Mouse (Mus musculus): ENCODE measurements around the gene Slc4a10. TPM values are rescaled to one million over a fixed set of nuclear protein-coding genes. Genes with fewer than 3 reads are reported as not detected.
A peak's percentile ranks its signal among the peaks of the same experiment; 100 is the strongest.

Slc4a10 gene
- total RNA-seq, 2 experiments from 2014 or later = not detected

DNA sequence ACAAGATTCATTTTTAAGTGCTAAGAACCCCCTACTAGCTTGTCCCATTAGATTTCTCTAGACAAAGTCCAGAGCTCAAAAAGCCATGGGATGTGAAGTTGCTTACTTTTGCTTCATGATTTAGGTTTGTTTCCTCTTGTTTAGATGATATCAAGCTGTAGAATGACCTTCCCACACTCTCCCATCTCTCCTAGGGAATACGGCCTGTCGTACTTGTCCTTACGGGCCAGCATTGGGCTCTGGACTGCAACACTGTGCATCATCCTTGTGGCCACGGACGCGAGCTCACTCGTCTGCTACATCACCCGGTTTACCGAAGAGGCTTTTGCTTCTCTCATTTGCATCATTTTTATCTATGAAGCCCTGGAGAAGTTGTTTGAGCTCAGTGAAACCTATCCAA, 222.2 kb downstream of the Slc4a10 start:
- no peak for ATAC-seq (replicated peaks; ENCODE audit: low FRiP score, poor library complexity, severe bottlenecking)

DNA sequence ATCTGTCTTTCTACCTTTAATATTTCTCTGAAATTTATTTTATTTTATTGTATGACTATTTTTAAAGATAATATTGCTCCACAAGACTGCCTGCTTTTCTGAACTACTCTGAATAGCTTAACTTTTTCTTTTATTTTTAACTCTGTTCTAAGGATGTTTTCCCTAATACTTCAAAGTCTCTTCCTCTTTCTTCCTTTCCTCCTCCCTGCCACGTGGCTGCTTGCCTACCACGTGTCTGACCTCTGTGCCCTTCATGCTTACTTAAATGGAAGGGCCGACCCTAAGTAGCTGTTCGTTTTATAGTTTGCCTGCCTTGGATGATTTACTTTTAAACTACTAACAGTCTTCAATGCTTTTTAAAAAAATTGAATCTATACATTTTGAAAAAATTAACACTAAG, 225.6 kb downstream of the Slc4a10 start:
- no peak for ATAC-seq (replicated peaks; ENCODE audit: low FRiP score, poor library complexity, severe bottlenecking)

DNA sequence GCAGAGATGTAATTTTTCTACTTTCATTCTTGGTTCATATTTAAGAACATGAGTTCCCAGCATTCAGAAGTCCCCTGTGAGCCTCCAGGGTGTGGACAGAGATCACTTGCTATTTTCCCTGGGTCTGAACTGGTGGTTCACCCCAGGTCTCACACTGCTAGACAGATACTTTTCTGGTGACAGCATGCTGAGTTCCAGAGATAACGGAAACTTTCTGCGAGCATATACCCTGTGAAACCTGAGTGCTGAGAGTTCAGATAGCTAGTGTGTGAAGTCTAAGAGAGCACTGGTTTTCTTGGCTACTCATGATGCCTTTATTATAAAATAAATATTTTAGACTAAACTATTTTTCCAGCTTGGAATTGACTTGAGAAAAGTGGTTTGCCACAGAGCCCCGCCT, 232.5 kb downstream of the Slc4a10 start:
- no peak for ATAC-seq (replicated peaks; ENCODE audit: low FRiP score, poor library complexity, severe bottlenecking)

DNA sequence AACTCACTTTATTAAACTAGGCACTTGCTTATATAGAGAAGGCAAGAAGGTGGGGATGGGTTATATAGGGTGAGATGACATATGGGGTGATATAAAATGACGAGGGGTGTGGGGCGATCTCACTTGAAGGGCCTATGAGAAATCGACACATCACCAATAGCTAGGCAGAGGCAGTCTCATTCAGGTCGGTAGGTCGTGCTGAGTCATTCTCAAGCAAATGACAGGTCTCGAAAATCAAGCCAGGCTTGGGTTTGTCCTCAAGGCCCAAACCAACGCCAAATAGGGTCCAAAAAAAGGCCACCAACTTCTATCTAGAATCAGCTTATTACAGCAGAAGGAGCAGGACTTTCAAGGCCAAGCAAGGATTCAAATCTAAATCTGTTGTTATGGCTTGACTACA, 233.5 kb downstream of the Slc4a10 start:
- ATAC-seq (replicated peaks; ENCODE audit: low FRiP score, poor library complexity, severe bottlenecking) = no peak

DNA sequence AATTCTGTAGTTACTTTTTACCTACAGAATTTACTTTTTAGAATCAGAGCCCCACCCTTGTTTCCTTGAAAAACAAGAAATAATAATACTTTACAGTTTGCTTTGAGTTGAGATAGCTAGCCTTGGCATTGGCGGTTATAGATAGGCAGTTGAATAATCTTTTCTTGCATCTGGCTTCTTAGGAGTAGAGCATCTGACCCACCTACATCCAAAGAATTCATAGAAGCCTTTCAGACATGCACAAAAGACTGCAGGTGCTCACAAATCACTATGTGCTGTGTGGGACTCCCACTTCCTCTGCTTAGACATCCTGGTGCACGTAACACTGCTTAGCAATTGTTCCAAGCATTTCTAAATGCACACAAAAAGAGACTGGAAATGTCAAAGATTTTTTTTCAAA, 238.8 kb downstream of the Slc4a10 start:
- no peak for ATAC-seq (replicated peaks; ENCODE audit: low FRiP score, poor library complexity, severe bottlenecking)

DNA sequence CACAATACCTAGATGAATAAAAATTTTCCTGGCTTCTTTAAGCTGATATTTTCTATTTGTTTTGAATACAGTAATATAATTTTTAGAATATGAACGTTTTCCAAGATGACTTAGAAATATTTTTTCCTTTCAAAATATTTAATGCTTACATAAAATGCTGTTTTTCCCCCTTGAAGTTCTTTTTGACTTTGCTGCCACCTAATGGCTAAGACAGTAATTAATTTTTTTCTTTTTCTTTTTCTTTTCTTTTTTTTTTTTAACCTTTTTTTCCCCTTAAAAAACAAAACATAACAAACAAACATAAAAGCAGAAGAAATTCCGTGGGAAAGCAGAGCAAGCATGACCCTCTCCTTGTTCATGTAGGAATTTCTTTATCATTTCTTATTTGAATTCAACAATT, 239.6 kb downstream of the Slc4a10 start:
- no peak for ATAC-seq (replicated peaks; ENCODE audit: low FRiP score, poor library complexity, severe bottlenecking)

DNA sequence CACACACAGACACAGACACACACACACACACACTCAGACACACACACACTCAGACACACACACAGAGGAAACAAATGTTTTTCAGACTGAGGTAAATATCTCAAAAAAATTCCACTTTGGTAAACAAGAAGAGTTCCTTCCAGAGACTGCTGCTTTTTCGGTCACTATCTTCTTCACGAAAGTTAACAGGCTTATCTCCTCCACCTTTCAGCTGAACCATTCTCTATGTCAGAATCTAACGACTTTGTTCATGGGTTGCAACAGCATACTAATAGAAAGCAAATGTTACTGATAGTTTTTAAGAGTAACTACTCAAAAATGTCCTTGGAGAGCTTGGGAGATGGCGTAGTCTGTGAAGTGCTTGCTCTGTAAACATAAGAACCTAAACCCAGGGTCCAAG, 241.3 kb downstream of the Slc4a10 start:
- ATAC-seq (replicated peaks; ENCODE audit: low FRiP score, poor library complexity, severe bottlenecking) = no peak

DNA sequence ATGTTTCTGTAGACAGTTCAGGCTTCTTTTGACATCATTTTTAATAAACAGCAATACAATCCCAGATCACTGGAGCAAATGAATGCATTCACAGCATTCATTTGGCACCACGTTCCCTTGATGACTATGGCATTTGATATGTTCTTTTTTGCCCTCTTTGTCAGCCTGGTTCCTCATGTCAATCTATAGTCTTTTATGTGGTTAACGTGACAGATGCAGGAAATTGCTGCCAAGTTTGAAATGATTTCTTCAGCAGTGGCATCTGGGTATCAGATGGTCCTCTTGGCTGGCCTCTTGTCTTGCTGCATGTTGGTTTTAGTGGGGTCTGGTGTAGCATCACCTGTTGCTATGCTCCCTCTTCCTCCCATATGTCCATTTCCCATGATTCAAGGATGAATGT, 247.6 kb downstream of the Slc4a10 start:
- no peak for ATAC-seq (replicated peaks; ENCODE audit: low FRiP score, poor library complexity, severe bottlenecking)

DNA sequence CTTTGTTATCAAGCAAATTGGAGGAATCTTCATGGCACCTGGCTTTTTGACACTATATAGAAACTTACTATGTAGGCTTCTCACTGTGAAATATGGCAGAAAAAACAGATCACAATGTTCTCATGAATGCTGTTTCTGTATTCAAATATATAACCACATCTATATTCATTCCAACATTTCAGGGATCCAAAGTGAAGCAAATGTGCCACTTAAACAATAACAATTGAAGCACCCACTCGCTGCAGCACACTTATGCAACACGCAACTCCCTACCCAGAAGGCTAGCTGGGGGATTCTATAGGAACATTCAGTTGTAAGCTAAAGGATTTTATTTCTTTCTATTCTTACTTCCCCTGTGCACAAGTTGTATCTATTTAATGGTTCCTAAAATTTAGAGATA, 255.5 kb downstream of the Slc4a10 start:
- no peak for ATAC-seq (replicated peaks; ENCODE audit: low FRiP score, poor library complexity, severe bottlenecking)

DNA sequence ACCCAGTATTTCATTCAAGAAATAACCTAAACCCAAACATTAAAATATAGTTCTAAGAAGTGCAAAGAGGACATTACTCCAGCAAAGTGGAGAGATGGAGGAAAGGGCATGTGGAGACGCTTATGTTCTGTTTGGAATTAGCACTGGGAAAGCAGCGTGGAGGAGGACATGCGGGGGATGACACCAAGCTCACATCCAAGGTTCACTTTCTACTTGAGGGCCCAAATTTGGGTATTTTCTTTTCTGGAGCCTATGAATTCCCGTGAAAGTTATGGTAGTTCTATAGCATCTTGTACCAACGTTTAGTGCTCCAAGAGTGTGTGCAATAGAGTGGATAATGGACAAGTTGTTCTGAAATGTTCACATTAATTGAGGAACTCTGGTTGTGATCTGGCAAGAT, 260.7 kb downstream of the Slc4a10 start:
- no peak for ATAC-seq (replicated peaks; ENCODE audit: low FRiP score, poor library complexity, severe bottlenecking)

DNA sequence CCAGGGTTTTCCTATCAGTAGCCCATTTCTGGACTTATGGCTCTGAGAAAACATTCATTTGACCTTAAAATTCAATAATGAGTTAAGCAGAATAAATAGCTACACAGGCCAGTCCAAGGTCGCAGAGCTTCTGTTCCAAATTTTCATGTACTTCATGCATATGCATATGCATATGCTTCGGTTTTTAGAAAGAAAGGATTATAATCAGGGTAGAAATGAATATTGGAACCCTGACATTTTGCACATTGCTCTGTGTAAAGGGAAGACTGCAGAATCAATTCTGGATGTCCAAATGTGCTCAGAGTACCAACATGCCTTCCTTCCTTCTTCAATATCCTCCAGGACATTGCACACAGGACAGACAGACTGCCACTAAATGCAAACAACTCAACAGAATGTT, 261.2 kb downstream of the Slc4a10 start:
- ATAC-seq (replicated peaks; ENCODE audit: low FRiP score, poor library complexity, severe bottlenecking) = no peak

DNA sequence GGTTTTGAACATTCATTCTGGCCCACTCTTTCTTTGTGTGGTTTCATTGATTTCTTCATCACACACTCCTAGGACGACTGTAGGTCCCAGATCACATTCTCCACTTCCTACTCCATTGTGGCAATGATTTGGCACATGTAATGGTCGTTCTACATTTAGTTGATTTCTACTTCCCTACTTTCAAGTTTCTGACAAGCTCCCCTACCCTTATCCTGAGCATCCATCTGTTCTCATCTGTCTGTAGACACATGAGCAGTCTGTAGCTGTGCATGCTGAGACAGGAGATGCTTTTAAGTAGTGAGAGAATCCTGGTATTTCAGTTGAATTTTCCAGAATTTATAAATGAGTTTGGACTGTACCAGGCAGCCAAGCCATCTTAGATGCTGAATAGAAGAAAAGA, 270.7 kb downstream of the Slc4a10 start:
- ATAC-seq (replicated peaks; ENCODE audit: low FRiP score, poor library complexity, severe bottlenecking) = no peak

DNA sequence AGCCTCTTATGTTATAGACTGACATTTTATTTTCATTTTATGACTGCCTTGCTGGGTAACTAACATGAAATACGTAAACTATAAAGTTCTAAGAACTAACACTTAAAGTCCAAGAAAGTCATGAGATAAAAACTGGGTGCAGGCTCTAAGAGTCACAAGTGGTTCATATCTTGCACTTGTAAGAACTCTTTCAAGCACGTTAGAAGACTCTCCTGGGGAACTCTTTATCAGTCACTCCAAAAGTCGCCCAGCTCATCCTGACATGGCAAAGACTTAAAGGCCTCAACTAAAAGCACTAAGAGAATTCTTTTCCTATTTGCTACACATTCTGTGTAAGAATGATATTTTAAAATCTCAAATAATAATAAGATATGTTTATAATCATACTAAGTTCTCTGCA, 273.2 kb downstream of the Slc4a10 start:
- no peak for ATAC-seq (replicated peaks; ENCODE audit: low FRiP score, poor library complexity, severe bottlenecking)

DNA sequence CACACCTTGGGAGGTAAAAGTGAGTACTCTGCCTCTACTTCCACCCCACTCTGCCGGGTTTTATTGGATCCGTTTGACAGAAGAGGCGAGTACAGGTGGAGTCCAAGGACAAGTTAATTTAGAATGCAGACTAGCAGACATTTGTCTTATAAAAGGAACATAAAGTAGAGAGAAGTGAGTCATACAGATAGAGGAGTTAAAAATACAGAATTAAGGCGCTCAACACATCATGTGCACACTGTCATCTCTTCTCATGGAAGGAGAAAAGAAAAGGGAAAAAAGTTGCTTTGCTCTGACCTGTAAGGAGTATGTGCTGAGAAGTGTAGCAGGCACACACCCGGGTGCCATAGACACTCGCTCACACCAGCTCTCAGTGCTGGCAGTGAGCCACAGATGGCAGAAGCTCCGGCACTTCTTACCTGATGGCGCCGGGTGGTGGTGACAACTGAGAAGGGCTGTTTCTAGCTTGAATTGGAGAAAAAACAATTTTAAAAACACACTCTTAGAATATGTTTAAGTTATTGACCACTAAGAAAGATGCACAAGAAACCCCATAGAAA, 276.9 kb downstream of the Slc4a10 start:
- ATAC-seq (replicated peaks; ENCODE audit: low FRiP score, poor library complexity, severe bottlenecking) = no peak

DNA sequence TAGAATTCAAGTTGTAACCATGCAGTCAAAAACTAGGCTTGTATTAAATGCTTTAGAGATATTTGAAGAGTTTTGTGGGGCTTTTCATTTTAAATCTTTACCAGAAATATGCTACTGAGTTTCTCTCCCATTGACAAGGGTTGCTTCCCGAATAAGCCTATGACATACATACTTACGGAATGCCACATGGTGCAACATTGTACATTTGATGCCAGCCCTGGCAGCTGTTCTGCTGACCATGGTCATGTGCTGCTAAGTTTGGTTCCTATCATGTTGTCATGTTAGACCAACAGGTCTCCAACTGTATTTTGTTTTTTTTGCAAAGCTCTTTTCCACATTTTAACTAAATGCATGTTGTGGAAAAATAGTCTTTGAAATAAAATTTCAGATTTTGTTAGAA, 279.1 kb downstream of the Slc4a10 start:
- no peak for ATAC-seq (replicated peaks; ENCODE audit: low FRiP score, poor library complexity, severe bottlenecking)

DNA sequence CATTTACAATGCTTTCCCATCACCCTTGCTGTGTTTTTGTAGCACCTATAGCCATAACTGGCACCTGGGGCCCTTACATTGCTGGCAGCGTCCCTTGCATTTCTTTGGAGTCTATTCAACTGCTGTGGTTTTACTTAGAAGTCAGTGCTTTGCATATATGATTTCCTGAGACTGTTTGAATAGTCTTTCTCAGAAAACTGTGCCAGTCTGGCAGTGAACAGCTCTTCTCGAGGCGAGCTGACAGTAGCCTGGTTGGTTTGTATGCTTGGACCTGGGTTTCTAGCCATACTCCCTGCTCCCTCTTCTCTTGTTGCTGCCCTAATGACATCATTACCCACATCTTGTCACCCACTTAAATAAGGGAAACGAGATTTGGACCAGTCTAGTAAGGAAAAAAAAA, 285.7 kb downstream of the Slc4a10 start:
- no peak for ATAC-seq (replicated peaks; ENCODE audit: low FRiP score, poor library complexity, severe bottlenecking)

DNA sequence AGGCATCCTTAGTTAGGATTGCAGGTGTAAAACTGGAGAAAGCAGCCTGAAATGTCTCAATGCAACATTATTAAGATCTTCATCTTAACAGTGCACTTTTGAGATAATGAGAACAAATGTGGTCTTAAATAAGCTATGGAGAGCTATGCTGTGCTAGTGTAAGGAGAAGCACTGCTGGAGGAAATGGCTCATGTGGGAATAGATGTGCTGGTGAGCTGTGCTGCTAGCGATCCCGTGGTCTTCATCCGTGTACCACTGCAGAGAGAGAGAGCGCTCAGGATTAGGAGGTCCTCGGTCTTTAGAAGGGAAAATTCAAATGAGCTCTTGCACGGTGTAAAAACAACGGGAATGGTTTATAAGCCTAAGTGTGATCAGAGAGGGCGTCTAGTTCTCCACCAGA, 286.2 kb downstream of the Slc4a10 start:
- ATAC-seq (replicated peaks; ENCODE audit: low FRiP score, poor library complexity, severe bottlenecking) = no peak

DNA sequence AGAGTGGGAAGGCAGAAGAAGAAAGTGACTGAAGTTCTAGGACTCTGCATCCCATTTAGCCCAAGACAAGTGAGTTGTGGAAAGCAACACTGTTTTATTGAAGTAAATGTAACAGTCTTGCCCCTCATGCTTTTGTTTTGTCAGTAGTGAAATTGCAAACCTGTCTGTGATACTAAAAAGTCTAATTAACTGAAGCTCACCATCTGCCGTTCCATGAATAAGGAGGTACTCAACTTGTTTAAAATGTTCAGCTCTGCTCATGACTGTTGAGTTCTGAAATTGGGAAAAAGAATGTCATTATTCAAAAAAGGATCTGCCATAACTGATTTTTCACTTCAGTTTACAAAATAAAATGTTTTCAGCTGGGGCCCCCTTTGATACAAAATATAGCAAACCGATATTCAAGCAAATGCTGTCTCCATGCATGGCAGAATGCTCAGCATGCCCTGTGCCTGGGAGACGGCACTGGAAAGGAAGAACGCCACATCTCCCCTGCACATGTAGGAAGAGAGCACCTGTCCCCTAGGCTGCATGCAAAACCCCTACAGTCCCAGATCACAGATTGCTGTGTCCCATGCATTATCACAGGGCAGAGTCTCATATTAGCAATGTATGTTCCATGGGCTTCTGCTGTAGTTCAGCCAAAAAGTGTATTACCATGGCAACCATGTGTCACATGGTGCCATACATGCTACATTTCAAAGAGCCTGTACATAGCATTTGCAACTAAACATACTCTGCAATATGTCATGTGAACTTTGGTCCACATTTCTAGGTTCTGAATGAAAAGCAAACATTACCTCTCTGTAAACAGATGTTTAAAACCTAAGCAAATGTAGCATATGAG, 288.4 kb downstream of the Slc4a10 start:
- ATAC-seq (replicated peaks; ENCODE audit: low FRiP score, poor library complexity, severe bottlenecking) = peak; percentile 46; the same call in 1 of the 2 replicates

DNA sequence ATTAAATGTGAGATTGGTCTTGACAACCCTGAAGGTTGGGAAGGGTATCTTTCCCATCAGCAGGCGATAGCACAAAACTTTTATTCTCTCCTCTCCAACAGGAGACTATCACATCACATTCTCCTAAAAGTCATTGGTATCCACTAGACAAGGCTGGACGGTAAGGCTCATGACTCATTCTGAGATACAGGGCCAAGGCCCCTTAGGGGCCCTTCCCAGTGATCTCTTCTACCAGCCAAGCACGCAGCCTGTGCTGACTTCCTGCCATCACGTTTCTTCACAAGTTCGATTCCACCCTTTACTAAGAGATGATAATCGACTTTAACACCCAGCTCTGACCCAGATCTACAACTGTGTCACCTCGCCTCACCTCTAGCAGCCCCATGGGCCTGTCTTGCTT, 290.8 kb downstream of the Slc4a10 start:
- no peak for ATAC-seq (replicated peaks; ENCODE audit: low FRiP score, poor library complexity, severe bottlenecking)

DNA sequence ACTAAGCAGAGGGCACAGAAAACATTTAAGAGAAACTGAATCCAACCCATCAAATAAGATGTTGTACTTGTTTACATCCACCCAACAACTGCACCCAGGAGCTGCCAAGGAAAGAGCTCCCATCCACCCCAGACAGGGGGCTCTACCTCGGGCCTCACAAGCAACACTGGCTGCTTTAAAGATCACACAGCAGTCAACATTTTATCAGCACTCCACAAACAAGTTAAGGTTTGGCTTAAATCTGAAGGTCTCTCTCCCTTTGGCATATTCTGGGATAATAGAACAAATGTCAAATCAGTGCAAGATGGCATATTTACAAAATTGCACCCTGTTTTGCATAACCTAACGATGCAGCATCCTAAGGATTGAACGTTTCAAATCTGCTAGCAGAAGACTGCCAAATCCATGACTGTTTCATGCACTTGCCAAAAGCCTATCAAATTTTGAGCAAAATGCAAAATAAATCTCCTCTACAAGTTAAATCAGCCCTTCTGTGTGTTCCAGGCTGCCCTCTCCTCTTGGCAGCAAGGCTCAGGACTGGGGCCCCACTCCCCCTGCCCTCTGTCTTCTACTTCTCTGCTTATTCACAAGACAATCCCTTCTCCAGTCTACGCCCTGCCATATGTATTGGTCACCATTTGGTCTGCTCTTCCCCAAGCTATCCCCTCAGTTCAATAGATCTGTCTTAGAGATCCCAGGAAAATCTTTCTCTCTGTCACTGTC, 293.1 kb downstream of the Slc4a10 start:
- ATAC-seq (replicated peaks; ENCODE audit: low FRiP score, poor library complexity, severe bottlenecking) = no peak

DNA sequence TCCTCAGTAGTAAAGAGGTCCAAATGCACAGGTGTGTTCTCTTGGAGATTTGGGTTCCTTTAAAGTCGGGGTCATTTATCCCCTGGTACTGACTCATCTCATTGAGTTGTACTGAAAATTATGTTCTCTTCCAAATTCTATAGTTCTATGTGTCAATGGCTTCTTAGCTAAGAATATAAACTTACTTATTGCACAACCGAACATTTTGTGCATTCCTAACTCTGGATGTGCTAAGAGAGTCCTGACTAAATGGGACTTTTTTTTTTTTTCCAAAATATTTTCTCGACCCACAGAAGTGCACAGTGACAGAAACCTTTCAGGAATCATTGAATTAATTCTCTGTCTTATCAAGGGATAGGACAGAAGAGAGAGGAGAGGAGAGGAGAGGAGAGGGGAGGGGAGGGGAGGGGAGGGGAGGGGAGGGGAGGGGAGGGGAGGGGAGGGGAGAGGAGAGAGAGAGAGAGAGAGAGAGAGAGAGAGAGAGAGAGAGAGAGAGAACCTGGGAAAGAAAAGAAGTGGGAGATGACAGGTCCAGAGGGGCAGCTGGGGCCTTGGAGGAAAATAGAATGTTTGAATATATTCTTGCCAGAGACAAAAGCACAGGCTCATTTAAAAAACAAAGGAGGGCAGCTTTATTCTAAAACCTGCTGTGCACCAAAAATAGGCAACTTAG, 294.9 kb downstream of the Slc4a10 start:
- ATAC-seq (replicated peaks; ENCODE audit: low FRiP score, poor library complexity, severe bottlenecking) = no peak
